Mouse (Mus musculus) left cerebral cortex, postnatal 36 days (tissue): ENCODE measurements at regions not wholly inside any gene's neighbourhood (a gene's known extent, or its start where the extent isn't known, plus 50 kb on each side); places are given as distances from the start of the nearest gene placed in this dataset.

Experiments
- DNase-seq, 2 experiments: peaks; one replicate each; pipeline ENCODE4 v3.0.0; 2021 to 2022; ENCODE audit warnings: low spot score in 2 of 2, mixed read lengths in 1 of 2
- intact Hi-C: fragments of 180-260 bp; cut with DNase I; formaldehyde crosslinking; loops from one replicate; pipeline ENCODE4 v1.15.1; 2025

DNA sequence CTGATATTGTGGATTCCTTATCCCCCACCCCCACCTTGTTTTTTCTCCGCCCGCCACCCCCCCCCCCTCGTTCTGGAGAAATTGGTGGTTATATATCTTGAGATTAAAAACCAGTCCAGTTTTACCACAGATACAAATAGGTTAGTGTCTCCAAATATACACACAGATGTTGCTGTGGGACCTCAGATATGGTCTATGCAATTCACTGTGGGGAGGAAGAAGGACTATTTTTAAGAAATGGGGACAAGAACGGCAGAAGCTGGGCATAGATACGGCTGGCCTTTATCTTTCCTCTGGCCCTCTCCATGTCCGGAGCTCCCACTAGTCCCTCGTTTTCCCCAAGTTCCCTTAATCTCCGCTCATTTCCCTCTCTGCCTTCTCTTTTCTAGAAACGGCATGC is 89.0 kb upstream of the Rap1b start:
- no peak for DNase-seq
- intact Hi-C loops, result no loop called here

DNA sequence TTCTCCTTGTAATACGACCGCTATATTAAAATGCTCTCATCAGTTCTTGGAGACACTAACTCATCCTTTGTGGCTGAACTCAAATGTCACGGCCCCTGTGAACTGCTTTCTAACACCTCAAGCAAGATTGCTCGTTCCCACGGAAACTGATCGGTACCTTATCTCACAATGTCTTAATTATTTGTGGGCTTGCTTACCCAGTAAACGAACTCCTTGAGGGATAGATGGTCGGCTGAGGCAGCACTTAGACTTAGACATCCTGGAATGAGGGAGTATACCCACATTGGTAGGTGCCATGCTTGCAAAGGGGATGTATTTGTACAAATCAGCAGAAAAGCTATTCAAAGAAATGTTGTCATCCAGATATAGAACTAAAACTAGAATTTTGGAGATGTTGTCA is 92.9 kb upstream of the Rap1b start:
- no peak for DNase-seq
- intact Hi-C loops, result no loop called here

DNA sequence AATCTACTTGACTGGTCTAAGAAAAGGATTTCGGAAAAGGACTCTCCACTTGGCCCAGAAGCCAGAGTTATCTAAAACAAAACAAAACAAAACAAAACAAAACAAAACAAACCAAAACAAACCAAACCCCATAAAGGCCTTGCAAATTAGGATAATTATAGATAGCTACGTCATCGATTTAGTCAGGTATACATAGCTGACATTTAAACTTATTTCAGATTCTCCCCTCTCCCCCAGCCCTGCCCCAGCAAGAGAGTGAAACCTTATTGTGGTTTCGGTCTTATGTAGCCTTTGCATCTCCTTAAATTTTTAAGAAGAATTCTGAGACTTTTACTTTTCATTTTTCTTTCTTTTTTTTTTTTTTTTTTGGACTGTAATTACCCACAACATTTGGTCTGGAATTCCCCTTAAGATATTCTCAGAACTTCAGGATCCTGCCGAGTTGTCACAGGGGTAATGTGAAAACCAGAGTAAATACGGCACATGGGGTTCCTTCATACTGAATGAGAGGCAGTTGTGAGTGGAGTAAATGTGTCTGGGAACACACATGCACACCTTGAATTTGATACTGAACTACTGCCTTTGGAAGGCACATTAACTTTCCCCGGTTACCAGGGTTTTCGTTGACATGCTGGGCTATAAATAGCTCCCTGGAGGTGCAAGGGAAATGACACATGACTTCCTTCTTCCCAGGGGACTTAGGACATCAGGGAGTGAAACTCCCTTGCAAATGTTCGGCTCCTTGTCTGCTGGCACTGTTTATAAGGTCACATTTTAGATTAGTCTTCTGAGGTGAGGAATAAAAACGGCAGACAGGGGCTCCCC is 94.8 kb upstream of the Rap1b start:
- intact Hi-C loops, result no loop called here
- DNase-seq, result no peak

DNA sequence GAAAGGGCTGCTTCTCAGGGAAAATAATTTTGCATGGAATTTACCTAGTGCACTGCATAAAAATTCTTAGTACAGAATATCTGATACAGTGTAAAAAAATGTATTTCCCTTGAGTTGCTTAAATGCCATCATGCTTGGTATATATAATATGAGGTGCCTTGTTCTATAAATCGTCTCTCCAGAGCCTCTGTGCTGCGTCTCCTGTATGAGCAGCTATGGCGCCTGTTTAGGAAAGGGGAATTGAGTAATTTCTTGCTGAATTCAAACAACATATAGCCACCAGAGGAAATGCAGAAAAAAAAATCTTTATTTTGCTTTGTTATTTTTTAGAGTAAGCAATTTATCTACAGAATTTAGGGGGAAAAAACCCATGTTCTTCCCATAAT is 95.4 kb upstream of the Rap1b start:
- no peak for DNase-seq
- intact Hi-C loops, result no loop called here

DNA sequence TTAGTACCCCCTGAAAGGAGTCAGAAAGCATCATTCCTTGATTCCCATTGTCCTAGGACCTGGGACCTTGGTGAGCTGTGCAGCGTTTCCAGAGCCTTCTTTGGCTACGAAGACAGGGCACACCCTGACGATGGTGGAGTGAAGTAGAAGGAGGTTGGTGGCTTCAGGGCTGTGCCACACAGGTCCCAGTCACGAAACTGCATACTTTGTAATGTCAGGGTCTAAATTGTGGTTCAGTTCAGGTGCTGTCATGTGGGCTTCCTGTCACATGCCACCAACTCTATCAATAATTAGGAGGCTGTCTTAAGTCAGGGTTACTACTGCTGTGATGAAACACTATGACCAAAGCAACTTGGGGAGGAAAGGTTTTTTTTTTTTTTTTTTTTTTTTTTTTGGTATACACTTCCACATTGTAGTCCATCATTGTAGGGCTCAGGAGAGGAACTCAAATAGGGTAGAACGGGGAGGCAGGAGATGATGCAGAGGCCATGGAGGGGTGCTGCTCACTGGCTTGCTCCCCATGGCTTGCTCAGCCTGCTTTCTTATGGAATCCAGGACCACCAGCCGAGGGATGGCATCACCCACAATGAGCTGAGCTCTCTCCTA is 98.0 kb upstream of the Rap1b start:
- intact Hi-C loops, result no loop called here
- DNase-seq, result no peak

DNA sequence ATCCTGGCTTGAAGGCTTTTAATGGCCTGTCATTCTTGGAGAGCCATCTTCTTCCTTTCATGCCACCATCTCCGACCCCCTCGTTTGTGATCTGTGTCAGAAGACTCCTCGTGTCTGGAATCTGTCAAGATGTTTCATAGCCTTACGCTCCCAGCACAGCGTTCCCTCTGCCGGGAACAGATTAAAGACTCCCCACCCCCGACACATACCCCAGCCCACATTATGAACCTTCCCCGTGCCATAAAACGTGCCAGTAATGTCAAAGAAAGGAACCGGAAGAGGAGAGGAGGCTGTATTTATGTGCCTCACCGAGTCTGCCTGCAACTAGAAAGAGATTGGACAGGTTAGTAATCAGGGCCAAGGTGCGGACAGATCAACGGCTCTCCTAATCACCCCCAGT is 101.4 kb upstream of the Rap1b start:
- no peak for DNase-seq
- intact Hi-C loops, result no loop called here

DNA sequence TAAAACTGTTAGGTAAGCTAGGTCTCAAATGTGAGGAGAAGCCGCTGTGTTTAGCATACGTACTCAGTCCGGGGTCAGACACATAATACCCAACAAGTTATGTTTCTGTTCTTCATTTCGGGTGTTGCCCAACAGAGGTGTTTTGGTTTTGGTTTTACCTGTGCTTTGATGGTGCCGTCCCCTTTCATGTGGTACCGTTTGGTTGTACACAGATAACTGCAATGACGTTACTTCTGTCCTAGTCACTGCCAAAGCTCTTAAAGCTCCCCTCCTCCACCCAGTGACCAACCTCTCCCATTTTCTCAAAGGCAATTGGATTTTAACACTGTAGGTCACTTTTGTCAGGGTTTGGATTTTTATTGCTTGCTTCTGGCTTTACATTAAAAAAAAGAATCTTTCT is 102.1 kb upstream of the Rap1b start:
- intact Hi-C loops, result no loop called here
- no peak for DNase-seq

DNA sequence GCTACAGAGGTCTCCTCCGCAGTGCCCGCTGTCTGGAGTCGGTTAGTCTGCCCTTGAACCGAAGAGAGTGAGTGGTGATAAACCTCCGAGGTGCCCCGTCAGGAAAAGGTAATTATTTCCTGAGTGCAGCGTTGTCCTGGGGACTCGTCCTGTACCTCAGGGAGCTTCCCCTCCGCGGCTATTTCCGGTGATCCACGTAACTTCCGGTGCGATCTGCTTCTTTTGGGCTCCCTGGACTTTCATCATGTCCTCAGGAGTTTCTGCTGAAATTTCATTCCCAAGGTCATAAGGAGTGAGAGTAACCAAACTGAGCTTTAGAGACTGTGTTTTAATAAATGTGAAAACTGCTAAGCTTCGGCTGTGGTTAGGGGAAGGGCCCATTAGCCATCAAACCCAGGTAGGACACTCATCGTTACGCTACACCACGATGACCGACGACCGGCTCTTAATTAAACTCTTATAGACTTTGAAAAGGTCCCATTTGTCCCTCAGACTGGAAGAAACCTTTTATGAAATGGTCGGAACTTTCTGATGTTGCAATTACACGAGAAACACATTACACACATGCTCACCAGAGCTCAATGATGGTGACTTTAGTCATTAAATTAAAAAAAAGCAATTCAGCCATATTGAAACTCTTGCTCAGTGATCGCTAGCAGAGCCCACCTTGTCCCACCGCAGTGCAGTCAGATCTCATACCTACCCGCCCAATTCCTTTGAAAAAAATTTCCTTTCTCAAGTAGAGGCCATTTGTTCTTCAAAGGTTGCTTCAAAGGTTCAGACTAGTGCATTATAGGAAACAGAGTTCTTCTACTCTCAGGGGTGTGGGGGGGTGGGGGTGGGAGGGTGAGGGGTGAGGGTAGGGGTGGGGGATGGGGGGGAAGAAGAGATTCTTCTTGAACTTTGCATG is 106.5 kb upstream of the Rap1b start:
- intact Hi-C loops, result no loop called here
- DNase-seq, result no peak

- intact Hi-C loops, result no loop called here
Measured at GRCm38 (mm10) chr10:117953026-117953711, 107.3 kb upstream of the Rap1b start.

GRCm38 (mm10) chr10:117956174-117956950 is 110.5 kb upstream of the Rap1b start:
- intact Hi-C loops, result no loop called here
- no peak for DNase-seq

More at GRCm38 (mm10) chr10:117953026-117953711, 107.3 kb upstream of the Rap1b start:
- no peak for DNase-seq

- intact Hi-C loops, result no loop called here
- DNase-seq, result no peak
Measured at GRCm38 (mm10) chr10:117974706-117975105, 128.9 kb upstream of the Rap1b start.

DNA sequence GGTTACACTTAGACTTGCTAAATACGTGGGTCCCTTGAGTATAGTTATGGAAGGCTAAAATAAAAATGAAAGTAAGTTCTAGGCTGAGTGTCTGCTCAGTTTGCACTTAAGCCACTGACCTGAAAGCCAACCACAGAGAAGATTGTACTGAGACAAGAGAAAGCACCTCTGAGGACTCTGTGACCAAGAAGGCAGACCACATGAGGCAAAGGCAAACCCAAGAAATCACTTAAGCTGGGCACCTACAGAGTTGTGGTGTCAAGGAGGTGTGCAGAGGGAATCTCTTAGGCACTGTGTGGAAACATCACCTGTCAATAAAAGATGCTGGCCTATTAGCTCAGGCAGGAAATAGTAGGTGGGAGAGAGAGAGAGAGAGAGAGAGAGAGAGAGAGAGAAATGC is 129.6 kb upstream of the Rap1b start:
- intact Hi-C loops, result no loop called here
- no peak for DNase-seq

- intact Hi-C loops, result no loop called here
Measured at GRCm38 (mm10) chr10:117979091-117979490, 133.3 kb upstream of the Rap1b start.

DNA sequence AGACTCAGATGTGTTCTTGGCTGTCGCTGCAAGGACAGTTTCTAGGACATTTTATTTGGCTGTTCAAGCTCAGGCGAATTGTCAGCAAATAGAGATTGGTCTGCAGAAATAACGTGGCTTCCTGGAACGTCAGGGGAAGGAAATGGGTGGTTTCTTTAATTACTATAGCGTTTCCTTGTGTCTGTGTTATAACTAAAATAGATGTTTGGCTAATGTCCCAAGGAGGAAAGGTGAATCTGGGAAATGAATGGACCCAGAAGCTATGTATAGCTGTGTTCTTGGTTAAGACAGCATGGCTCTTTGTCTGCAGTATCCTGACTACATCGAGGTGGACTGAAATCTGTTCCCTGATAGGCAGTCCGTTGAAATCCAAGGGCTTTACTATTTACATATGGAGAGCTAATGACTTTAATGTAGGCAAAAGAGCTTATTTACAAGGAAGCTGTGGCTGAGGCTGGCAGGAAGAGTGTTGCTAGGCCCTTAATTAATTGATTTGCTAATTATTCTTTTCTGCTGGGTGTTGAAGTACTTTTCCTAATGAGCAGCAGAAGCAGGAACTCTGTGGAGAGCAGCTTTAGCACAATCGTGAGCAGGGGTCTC is 136.9 kb upstream of the Rap1b start:
- intact Hi-C loops, result loop anchor here (10.0 kb wide), 1 partner anchor 138 kb away; the partner anchor contains the start of gene Rap1b
- DNase-seq, result no peak

More at GRCm38 (mm10) chr10:117979091-117979490, 133.3 kb upstream of the Rap1b start:
- no peak for DNase-seq

GRCm38 (mm10) chr10:117983271-117983670 is 137.4 kb upstream of the Rap1b start:
- no peak for DNase-seq
- intact Hi-C loops, result loop anchor here (10.0 kb wide), 1 partner anchor 138 kb away; the partner anchor contains the start of gene Rap1b

DNA sequence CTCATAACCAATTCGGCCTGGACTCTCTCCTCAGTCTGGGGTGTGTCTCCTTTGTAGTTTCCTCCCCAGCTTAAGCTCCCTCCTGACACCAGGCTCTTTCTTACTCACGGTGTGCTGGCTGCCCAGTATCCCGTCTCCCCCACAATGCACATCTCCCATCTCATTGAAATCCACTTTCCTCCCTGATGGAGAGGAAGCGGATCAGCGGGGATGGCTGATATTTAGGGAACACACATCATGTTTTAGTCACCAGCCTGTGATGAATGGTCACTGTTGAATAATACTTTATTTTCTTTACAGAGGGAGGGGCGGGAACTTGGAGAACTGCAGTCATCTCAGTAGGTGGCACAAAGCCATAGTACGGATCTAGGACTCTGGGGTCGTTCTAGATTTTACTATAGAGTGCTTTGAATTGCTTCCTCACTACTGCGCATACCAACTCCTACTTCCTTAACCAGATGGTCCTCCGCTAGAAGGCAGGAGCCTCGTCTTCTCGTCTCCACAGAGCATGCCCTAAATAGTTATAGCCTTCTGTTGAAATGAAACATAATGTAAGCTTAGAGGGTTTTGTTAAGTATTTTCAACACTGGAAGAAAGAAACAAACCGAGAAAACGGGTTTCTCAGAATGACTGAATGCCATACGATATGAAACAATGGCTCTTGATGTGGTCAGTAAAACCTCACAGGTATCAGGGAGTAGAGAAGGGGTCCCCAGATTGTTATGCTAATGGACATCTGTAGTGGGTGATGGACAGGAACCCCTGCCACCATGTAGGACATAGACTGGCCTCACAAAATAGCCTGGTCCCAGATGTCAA is 139.2 kb upstream of the Rap1b start:
- intact Hi-C loops, result loop anchor here (10.0 kb wide), 1 partner anchor 140 kb away; the partner anchor contains the start of gene Rap1b
- peak in 1 of 2 experiments; percentile 30 for DNase-seq

DNA sequence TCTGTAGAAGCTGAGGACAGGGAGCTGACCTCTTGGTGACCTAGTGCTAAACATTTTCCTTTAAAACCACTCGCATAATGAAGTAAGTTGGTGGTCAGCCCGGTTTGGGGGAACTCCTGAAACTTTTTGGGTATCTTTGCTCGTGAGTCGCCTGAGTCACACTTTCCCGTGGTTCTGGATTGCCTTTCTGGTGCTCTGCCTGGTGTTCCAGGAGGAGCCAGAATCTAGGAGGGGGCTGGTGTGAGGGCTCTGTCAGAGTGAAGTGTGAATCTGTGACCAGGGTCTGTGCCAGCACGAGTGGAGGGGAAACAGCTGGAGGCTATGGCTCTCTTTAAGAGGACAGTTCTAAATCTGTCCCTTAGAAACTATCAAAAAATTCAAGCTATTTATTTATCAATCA is 141.8 kb upstream of the Rap1b start:
- DNase-seq, result peak; percentile 13 to 26
- intact Hi-C loops, result loop anchor here (10.0 kb wide), 1 partner anchor 143 kb away; the partner anchor contains the start of gene Rap1b
